Mouse (Mus musculus) CD4-positive helper T cell, adult 2 months (primary cell): ENCODE measurements at regions not wholly inside any gene's neighbourhood (a gene's known extent, or its start where the extent isn't known, plus 50 kb on each side); places are given as distances from the start of the nearest gene placed in this dataset.

ENCODE experiments used
- DNase-seq: peaks from one replicate; pipeline ENCODE4 v3.0.0-alpha.2; 2012; ENCODE audit warnings: low read depth, missing footprints, low spot score

DNA sequence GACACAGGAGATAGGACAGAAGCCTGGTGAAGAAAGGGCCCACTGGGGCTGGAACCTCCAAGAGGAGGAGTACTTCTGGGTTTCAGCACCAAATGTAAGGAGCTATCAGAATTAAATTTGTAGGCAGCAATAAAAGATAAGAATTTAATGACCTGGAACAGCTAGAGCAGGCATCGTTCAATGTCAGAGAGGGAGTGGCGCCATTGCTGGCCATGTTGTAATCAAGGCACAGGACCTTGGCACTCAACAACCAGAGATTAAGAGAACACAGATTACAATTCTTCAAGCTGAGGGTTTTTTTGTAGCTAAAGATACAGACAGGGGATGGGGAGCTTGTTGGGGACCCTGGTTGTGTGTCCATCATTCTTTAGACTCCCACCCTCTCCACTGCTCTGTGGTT is 101.0 kb upstream of the Dio3 start:
- DNase-seq, result no peak

GRCm38 (mm10) chr12:110183473-110183872 is 95.4 kb upstream of the Dio3 start:
- no peak for DNase-seq

DNA sequence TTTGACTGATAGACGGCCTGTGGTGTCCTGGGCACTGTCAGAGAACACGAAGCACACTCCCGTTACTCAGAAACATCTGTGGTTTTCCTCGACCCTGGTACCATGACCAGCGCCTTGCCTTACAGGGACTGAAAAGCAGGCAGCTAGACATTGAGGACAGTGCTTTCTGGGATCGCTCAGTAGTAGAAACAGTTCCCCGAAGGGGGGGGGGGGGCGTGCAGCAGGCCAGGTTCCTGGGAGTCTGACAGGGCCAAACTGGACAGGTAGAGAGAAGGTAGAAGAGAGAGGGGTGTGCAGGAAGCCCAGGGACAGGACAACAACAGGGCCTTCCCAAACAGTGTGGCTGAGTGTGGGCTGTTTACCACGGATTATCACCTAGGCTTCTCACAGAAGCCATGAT is 93.5 kb upstream of the Dio3 start:
- no peak for DNase-seq

DNA sequence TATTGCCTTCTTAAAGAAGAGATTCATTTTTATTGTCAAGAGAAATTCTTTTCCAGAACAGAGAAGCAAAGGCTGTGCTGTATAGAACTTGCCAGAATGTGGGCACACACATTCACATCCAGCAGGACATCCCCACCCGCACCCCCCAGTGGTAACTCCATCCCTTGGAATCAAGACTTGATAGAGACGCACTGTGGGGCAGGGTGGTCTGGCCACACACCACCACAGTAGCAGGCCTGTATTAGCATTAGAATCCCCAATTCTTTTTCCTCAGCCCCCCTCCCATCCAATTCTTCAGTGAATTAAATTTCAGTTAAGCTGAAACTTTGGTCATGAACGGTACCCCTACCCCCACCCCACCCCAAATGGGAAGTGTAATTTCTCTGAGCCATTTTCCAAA is 92.5 kb upstream of the Dio3 start:
- DNase-seq, result no peak

DNA sequence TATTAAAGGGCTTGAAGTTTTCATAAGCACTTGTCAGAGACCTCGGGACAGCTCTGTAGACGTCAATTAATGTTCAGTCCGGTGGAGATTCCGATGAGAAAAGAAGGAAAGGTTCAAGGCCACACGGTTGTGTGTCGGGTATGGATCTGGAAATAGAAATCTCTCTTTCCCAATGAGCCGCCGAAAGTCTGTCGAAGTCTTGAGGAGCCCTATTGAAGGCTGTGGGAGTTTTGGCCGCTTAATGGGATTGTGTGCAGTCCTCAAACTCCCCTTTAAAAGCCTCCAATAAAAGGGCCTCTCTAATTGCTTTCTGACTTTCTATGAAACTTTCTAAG is 92.0 kb upstream of the Dio3 start:
- DNase-seq, result no peak

DNA sequence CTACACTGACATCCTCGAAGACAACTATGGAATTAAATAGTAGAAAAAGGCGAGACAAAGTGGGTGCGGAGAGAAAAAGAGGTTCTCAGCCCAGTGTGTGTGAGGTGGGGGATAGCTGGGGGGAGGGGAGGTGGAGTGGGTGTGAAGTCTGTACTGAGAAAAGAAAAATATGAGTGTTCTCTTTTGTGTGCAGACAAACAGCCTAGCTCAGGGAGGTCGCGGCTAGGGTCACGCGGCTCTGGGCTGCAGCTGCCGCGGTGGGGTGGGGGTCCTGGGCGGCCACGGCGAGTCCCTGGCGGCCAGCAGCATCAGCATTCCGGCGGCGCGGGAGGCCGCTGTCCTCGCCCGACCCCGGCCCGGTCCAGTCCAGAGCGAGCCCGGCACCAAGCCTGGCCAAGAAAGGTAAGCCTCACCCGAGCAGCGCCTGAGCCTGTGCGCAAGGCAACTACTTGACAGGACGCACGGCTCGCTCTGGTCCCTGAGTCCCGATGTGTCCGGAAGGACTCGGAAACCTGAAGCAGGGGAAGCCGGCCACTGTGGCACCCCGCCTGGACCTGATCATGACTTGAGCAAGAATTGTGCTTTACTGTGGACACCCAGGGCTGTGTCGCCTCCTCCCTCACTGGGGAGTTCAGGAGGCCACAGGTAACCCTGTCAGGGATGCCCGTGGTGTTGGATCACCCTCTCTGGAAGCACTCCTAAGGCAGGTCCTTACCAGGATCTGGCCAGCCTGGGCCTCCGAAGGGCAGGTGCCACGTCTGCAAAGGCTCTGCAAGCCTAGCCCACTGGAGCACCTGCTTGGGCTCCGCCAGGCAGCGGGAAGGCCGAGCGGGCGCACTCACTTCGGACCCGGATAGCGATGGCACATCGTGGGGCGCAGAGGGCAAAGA is 91.4 kb upstream of the Dio3 start:
- DNase-seq, result no peak

DNA sequence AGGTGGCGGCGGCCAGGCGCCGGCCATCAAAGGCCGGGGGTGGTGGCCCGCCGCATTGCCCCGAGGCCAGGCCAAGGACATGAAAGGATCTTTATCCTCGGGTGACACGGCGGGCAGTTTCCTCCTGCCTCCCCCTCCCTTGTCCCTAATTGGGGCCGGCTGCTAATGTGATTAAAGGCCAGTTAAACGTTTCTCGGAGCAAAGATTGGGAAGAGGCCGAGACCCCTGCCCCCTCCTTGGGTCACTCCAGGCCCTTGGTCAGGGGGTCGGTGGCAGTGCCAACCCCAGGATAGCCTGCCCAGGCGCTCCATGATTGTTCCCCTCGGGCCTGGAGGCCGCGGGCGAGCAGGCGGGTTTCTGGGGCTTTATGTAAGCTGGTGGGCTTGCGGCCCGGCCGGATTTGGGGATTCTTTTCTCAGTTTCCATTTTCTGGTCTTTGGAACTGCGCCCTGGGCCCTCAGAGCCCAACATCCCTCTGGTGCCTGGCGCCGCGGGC is 90.7 kb upstream of the Dio3 start:
- DNase-seq, result no peak

GRCm38 (mm10) chr12:110188641-110189328 is 90.1 kb upstream of the Dio3 start:
- DNase-seq, result no peak

DNA sequence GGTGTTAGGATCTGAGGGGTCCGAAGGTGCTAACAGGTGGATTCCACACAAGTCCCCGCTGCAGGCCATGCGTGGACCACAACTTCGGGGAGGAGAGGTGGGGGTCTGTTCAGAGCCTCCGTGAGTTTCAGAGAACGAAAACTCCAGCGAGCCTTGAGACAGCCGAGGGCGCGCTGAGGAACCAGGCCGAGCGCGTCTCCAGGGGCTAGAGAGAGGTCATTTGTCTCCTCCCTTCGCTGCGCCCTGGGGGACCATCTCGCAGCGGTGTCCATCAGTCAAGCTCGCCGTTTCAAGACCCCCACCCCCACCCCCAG is 89.6 kb upstream of the Dio3 start:
- no peak for DNase-seq

DNA sequence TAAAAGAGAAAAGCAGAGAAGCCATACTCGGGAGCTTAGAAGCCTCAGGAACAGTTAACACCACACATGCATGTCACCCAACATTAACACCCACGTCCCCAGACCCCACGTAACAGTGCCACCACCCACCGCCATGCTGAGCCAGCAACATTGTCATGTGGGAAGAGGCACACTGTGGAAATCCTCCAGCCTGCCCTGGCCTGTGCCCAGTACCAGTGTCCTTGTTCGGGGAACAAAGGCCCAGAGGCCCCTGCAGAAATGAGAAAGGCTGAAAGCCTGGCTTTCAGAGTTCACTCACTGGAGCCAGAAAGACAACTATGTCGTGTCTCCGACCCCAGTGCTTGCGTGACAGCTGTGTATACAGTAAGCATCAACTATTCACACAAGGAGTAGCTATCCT is 86.7 kb upstream of the Dio3 start:
- no peak for DNase-seq

- DNase-seq, result no peak
Observed at GRCm38 (mm10) chr12:110197366-110197765, 81.5 kb upstream of the Dio3 start.

GRCm38 (mm10) chr12:110200471-110200870 is 78.4 kb upstream of the Dio3 start:
- no peak for DNase-seq

- DNase-seq, result no peak
Observed at GRCm38 (mm10) chr12:110200887-110201286, 78.0 kb upstream of the Dio3 start.

GRCm38 (mm10) chr12:110203271-110204014 is 75.4 kb upstream of the Dio3 start:
- no peak for DNase-seq

GRCm38 (mm10) chr12:110204246-110204989 is 74.5 kb upstream of the Dio3 start:
- no peak for DNase-seq

GRCm38 (mm10) chr12:110206271-110206670 is 72.6 kb upstream of the Dio3 start:
- no peak for DNase-seq

DNA sequence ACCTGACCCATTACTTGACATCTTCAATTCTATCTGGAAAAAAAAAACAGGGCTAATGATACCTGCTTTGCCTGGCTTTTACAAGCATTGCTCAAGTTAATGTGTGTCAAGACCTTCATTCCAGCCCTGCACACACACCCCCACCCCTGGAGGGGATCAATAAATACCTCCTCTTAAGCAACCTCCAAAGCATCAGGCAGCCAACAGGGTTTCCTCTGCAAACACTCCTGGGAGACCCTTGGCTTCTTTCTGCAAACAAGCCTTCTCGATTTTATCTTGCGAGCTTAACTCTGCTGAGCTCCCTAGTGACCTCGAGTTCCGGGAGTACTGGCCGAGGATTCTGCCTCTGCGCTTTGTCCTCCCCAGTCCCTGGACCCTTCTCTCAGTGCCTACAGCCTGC is 72.1 kb upstream of the Dio3 start:
- no peak for DNase-seq

DNA sequence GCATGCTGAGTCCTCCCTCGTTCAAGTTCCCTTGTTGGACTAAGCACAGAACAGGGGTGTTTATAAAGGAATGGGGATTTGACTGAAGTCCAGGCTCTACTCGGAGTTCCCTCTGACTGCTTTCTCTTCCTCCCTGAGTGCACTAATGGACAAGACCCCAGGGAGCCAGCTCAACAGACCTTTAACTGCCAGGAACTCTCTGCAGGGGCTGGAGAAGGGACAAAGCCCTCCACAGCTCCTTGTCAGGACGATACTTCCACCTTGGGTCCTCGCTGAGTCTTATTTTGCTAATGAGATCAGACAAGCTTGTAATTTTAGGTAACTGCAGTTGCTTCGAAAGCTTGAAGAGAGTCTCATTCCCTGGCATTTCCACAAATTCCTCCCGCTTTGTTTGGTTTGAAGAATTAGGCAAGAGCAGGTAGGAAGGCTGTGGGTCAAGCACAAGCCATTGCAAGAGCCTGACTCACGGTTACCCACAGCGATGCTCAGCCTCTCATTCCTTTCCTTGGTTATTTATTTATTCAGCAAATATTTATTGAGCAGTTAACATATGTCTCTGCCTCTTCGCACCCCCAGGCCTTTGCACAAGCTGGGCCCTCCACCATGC is 71.5 kb upstream of the Dio3 start:
- DNase-seq, result no peak

DNA sequence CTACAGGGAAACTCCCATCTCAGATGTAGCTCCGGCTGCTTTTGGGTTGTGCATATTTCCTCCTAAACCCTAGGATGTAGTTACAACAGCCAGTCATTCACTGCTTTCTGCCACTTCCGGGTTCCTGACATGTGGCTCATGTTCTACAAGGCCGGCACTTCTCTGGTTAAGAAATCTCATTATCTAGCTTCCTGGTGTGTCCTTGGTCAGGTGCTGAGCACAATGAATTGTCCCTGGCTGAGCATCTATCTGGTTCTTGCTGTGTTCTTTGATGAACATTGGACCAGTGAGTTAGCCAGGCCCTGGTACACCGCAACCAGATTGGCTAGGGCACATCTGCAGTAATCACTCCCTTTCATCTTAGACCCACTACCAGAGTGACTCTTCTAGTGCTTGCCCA is 66.2 kb upstream of the Dio3 start:
- DNase-seq, result no peak

DNA sequence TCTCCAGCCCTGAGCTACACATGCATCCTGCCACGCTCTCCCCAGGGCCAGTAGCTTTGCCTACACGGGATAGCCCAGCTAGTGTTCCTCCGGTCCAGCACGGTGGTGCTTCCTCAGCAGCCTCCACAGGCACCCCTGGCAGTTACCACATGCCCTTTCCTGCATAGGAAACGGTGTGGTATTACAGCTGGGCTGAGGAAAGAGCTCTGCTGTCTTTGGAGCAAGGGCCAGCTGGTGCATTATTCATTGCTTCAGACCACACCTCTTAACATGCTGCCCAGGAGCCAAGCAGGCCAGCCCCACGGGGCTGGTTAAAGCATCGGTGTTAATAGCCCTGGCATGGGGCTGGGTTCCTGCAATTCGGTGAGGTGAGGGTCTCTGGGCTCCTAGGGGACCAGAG is 64.0 kb upstream of the Dio3 start:
- DNase-seq, result no peak

GRCm38 (mm10) chr12:110215311-110215710 is 63.6 kb upstream of the Dio3 start:
- no peak for DNase-seq
